Mouse (Mus musculus) G1E (cell line): ENCODE measurements around the gene C5ar2. TPM values are rescaled to one million over a fixed set of nuclear protein-coding genes. Genes with fewer than 3 reads are reported as not detected.
"Not testable (repeated sequence)": the region's sequence is repeated elsewhere in the genome, so short reads cannot be mapped to it uniquely, and the experiment has no call there.

Experiments
- ATAC-seq: 2 replicates; pipeline ENCODE4 v1.8.0; 2016; ENCODE audit warnings: mild to moderate bottlenecking; ENCODE audit not compliant: insufficient number of reproducible peaks, poor library complexity, low FRiP score, severe bottlenecking; ENCODE audit errors: extremely low read depth
- DNase-seq: peaks from one replicate; pipeline ENCODE4 v3.0.0; 2012; ENCODE audit warnings: low spot score
- H3K27me3 ChIP-seq: 2 replicates; pipeline ENCODE4 v1.6.1; 2012; ENCODE audit warnings: mild to moderate bottlenecking, low read length, inconsistent platforms; ENCODE audit not compliant: insufficient read depth
- H3K36me3 ChIP-seq: replicated peaks from 2 replicates; pipeline ENCODE3; 2012; ENCODE audit warnings: mild to moderate bottlenecking, inconsistent platforms
- H3K4me1 ChIP-seq: 2 replicates; pipeline ENCODE4 v1.6.1; 2012; ENCODE audit warnings: low read depth, low read length, inconsistent platforms, mixed read lengths; ENCODE audit not compliant: insufficient read depth
- H3K4me3 ChIP-seq: 2 replicates; pipeline ENCODE4 v1.5.1; 2012; ENCODE audit warnings: low read depth, mild to moderate bottlenecking, inconsistent platforms, low read length, moderate library complexity, mixed read lengths
- H3K9me3 ChIP-seq: replicated peaks from 2 replicates; pipeline ENCODE4 v1.6.1; 2012; ENCODE audit warnings: inconsistent platforms
- CTCF ChIP-seq: IDR thresholded peaks from 2 replicates; pipeline ENCODE4 v1.5.1; 2012; ENCODE audit warnings: low read depth, low read length, inconsistent platforms, mixed read lengths
- GATA1 ChIP-seq: IDR thresholded peaks from 2 replicates; pipeline ENCODE4 v1.6.1; 2012; ENCODE audit warnings: borderline replicate concordance, low read length, inconsistent platforms, mixed read lengths
- GATA2 ChIP-seq: IDR thresholded peaks from 2 replicates; pipeline ENCODE4 v1.6.1; 2012; ENCODE audit warnings: low read depth, low read length, inconsistent platforms, borderline replicate concordance
- POLR2AphosphoS5 ChIP-seq: IDR thresholded peaks from 2 replicates; pipeline ENCODE4 v1.6.1; 2012; ENCODE audit warnings: low read depth, low read length, inconsistent platforms; ENCODE audit not compliant: insufficient replicate concordance
- TAL1 ChIP-seq: conservative IDR thresholded peaks from 2 replicates; pipeline ENCODE4 v1.6.1; 2012; ENCODE audit warnings: low read depth, low read length, inconsistent platforms, mixed read lengths
- polyA plus RNA-seq: library from polyadenylated mRNA; stranded (reverse); fragments of >175 nt; gene quantifications from 2 replicates; pipeline ENCODE4 v1.2.3, GENCODE M21; 2012
- total RNA-seq, 2 experiments: library from RNA; stranded (forward) in 1 of 2; stranded (reverse) in 1 of 2; fragments of 200-1000 nt in 1 of 2; fragments of >200 nt in 1 of 2; fragmentation: Nextera tagmentation in 1 of 2; gene quantifications; 2 replicates each; pipeline ENCODE4 v1.2.3; 2014 to 2017

The C5ar2 gene
- total and polyA plus RNA-seq, 3 experiments = 0.02 to 0.27 (median 0.23) TPM

DNA sequence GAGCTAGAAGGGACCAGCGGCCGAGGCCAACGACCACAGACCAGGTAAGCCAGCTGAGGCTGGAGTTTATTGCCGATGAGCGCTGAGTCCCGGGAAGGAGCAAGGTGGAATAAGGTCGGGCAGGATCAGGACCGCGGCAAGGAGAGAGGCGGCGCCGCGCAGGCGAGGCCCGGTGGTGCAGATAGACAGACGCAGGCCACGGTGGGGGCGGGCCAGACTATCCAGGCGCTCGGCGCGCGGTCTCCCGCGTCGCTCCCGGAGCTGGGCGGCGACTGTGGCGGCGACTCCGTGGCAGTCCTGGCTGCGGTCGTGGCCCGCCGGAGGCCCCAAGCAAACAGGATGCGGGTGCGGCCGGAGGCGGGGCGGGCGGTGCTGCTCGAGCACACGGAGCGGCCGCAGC lies 28.7 kb upstream of the C5ar2 start:
- peaks cover 66% of the 10 kb centered on the region for H3K4me1 ChIP-seq

DNA sequence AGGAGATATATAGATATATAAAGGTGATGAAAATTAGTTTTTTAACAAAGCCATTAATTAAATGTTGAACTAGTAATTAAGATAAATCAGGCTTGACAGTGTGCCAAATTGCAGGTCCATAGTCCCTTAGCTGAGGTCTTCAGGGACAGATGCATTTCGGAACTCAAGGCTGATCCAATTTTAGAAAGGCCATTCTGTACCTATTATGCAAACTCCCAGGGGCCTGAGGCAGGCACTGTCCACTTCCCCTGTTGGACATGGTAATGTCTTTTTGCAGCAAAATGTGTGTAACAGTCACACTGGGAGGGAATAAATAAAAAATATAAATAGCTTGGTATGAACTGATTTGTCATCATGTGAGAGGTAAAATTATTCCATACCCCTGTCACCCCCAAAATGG lies 27.2 kb upstream of the C5ar2 start:
- Histone ChIP-seq H3K4me3 (no peak overlapping the region), H3K27me3 (no peaks in the 10 kb centered on the region), H3K4me1 (peaks cover 50% of the 10 kb centered on the region), H3K9me3 (no peaks in the 10 kb centered on the region), H3K36me3 (peaks cover 62% of the 10 kb centered on the region)
- no peak for TF ChIP-seq GATA2
- no peak for TF ChIP-seq CTCF
- no peak for TF ChIP-seq GATA1
- TF ChIP-seq TAL1 = no peak
- DNase-seq (no peak), ATAC-seq (no peak)

More for the DNA sequence above, 28.7 kb upstream of the C5ar2 start:
- Histone ChIP-seq H3K4me3 (peak overlapping the region; percentile 83), H3K27me3 (no peaks in the 10 kb centered on the region), H3K36me3 (peaks cover 75% of the 10 kb centered on the region), H3K9me3 (no peaks in the 10 kb centered on the region)
- no peak for ATAC-seq
- DNase-seq = peak; percentile 72
- no peak for TF ChIP-seq CTCF
- no peak for TF ChIP-seq GATA2
- TF ChIP-seq POLR2AphosphoS5 = no peak
- no peak for TF ChIP-seq GATA1
- TF ChIP-seq TAL1 = no peak

DNA sequence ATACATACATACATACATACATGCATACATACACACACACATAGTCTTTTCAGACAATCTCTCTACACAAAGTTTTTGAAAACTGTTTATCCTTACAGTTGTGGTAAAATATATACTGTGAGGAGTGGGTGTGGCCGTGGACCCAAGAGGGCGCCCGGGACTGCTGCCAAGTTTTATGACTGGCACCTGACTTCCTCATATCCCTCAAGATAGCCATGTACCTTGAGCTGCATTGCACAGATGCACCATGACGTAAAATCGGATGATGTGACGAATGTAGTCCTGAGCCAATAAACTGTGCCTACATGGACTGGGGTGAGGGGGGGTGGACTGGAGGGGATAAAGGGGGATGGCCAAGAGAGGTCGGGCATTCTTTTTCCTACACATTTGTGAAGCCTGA lies 22.6 kb upstream of the C5ar2 start:
- Histone ChIP-seq H3K4me1 (peaks cover 14% of the 10 kb centered on the region), H3K36me3 (peaks cover 32% of the 10 kb centered on the region)
- not testable (repeated sequence) for H3K4me3 ChIP-seq, DNase-seq, ATAC-seq, H3K9me3 ChIP-seq, H3K27me3 ChIP-seq

DNA sequence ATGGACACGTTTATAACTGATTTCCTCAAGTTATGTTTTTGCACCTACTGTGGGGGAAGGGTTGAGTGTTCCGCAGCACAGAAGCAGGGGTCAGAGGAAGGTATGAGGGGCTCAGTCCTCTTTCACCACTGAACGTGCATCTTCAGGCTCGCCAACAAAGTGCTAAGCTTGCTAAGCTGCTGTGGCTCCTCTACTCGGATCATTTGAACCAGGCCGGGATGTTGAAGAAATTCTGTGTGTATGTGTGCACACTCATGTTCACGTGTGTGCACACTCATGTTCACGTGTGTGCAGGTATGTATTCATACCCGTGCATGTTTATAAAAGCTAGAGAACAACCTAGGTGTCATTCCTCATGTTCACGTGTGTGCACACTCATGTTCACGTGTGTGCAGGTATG lies 21.9 kb upstream of the C5ar2 start:
- no peak for DNase-seq
- no peak for TF ChIP-seq GATA1
- no peak for TF ChIP-seq CTCF

DNA sequence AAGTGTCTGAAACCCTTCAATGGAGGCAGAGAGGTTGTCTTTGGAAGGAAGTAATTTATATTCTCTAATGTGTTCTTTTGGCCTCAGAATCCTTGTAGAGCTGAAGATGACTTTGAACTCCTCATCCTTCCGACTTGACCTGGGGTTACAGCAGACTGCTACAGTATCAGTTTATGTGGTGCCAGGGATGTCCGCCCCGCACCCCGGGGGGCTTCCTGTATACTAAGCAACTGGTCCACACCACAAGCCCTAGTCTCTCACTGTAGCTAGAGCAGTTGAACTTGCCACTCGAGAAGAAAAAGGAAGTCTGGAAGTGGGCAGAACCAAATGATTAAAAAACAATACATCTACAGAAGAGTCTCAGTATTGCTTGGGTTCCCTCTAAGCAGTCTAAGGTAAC lies 19.9 kb upstream of the C5ar2 start:
- Histone ChIP-seq H3K27me3 (peaks cover 4% of the 10 kb centered on the region), H3K36me3 (peaks cover 13% of the 10 kb centered on the region), H3K4me1 (0 out of 2 replicates have a peak, but pooled peaks cover 5% of the 10 kb centered on the region), H3K4me3 (no peak overlapping the region), H3K9me3 (no peaks in the 10 kb centered on the region)
- DNase-seq = no peak
- ATAC-seq = no peak
- TF ChIP-seq GATA1 = no peak
- TF ChIP-seq GATA2 = no peak
- TF ChIP-seq POLR2AphosphoS5 = no peak
- no peak for TF ChIP-seq TAL1
- no peak for TF ChIP-seq CTCF

More for the DNA sequence above, 21.9 kb upstream of the C5ar2 start:
- peaks cover 9% of the 10 kb centered on the region; the same call in 1 of the 2 replicates for H3K4me1 ChIP-seq
- no peaks in the 10 kb centered on the region for H3K9me3 ChIP-seq
- peaks cover 25% of the 10 kb centered on the region for H3K36me3 ChIP-seq
- H3K27me3 ChIP-seq = 0 out of 2 replicates have a peak, but pooled peaks cover 4% of the 10 kb centered on the region
- no peak for ATAC-seq
- no peak overlapping the region for H3K4me3 ChIP-seq

DNA sequence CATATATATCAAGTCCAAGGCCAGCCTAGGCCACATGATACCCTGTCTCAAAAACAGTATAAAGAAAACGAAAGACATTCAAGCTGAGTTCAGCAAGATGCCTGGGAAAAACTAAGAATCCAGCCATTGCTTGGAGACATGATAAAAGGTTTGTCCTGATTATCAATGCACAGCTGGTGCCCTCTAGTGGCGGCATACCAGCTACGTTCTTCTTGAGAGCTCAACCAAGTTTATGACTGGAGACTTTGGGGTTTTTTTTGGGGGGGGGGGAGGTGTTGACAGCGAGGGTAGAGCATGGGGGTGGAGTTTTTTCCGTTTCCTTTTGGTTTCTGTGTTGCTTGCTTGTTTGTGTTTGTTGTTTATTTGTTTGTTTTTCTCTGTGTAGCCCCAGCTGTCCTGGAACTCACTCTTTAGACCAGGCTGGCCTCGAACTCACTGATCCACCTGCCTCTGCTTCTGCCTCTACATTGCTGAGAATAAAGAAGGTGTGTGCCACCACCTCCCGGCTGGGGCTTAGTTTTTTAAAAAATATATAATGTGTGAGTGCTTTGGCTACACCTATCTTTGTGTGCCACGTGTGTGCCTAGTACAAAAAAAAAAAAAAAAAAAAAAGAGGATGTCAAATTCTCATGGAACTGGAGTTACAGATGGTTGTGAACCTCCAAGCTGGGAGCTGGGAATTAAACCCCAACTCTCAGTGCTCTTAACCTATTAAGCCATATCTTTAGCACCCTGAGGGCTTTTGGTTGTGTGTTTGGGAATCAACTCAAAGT lies 19.2 kb upstream of the C5ar2 start:
- TF ChIP-seq GATA1 (no peak), CTCF (peak; percentile 60; the same call in 1 of the 2 replicates)
- no peak overlapping the region for H3K4me3 ChIP-seq
- ATAC-seq (no peak), DNase-seq (peak; percentile 48)
- peaks cover 6% of the 10 kb centered on the region for H3K36me3 ChIP-seq
- H3K9me3 ChIP-seq = no peaks in the 10 kb centered on the region
- peaks cover 4% of the 10 kb centered on the region for H3K27me3 ChIP-seq
- 0 out of 2 replicates have a peak, but pooled peaks cover 5% of the 10 kb centered on the region for H3K4me1 ChIP-seq

DNA sequence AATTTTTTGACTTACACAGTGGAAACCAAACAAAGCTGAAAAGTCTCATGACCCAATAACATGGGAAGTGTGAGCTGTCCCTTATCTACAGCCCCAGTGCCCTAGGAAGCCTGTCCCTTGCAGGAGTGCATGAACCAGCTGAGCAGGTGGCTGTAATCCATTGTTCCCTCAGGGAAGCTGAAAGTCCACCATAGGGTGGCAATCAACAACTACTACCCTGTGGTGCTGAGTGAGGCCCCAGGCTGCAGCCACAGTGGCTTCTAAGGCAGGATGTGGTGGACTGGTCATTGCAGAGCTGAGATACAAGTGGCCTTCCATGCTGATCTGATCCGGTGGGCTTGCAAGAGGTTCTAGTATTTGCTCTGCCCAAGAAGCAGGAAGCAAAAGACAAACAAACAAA lies 17.1 kb upstream of the C5ar2 start:
- ATAC-seq (no peak), DNase-seq (no peak)
- Histone ChIP-seq H3K27me3 (peaks cover 9% of the 10 kb centered on the region), H3K36me3 (peaks cover under 1% of the 10 kb centered on the region), H3K9me3 (no peaks in the 10 kb centered on the region), H3K4me1 (0 out of 2 replicates have a peak, but pooled peaks cover 5% of the 10 kb centered on the region), H3K4me3 (no peak overlapping the region)
- TF ChIP-seq TAL1 (no peak), GATA1 (no peak), GATA2 (no peak), CTCF (no peak), POLR2AphosphoS5 (no peak)
